Mouse (Mus musculus): Measurements from ENCODE around the gene Ltbr. TPM values are rescaled to one million over a fixed set of nuclear protein-coding genes. Genes with fewer than 3 reads are reported as not detected.
A peak's percentile ranks its signal among the peaks of the same experiment; 100 is the strongest.

The Ltbr gene
- polyA plus RNA-seq, 1 experiment from 2014 or later: 67.4 TPM

DNA sequence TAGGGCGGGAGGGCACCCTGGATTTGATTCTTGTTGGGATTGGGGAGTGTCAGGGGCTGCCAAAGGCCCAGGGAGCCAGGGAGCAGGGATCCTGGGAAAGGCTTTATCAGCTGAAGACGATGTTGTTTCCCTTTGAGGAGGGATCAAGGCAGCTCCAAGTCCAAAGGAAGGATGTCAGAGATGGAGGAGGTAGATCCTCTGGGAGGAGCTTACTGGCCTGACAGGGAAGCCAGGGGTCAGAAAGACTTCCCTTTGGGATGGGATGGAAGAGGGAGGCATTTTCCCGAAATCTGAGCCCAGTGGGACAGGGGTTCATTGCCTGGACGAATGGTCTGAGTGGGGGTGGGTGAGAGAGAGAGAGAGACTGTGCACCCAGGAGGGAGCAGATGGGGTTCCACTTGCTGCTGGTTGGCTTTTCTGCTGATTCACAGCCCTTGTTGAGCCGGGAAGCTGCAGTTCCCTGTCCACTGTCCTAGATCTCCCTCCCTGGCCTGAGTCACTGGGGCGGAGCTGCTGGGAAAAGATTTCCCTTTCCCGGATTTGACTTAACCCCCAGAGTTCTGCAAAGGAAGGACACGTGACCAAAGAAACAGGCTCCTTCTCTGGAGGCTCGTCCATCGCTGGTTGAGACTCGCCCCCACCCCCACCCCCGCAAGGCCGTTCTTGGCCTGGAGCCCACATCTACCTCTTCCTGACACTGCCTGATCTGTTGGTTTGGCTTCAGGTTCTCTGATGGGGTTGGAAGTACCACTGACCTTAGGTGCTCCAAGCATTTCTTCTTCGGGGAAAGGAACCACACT, 40.9 kb upstream of the Ltbr start:
- H3K27me3 ChIP-seq (replicated peaks; ENCODE audit: control insufficient read depth, insufficient read depth, low read length): no peaks in the 10 kb centered on the region
- WGBS: 9% methylated on average over 14 of the region's 14 CpGs
- peak overlapping the region; percentile 67 for H3K27ac ChIP-seq (ENCODE audit: low read depth)
- H3K9me3 ChIP-seq (ENCODE audit: control insufficient read depth, low read length): no peaks in the 10 kb centered on the region
- H3K36me3 ChIP-seq (ENCODE audit: control insufficient read depth, insufficient read depth, low read length): peaks cover 29% of the 10 kb centered on the region
- H3K4me1 ChIP-seq (replicated peaks; ENCODE audit: control insufficient read depth, insufficient read depth, low read length): peaks cover 58% of the 10 kb centered on the region
- ATAC-seq (replicated peaks; ENCODE audit: low FRiP score, low TSS enrichment, low read depth) (0 out of 2 replicates have a peak, but pooled peaks have one; percentile 16), DNase-seq (ENCODE audit: low spot score) (peak; percentile 68)
- peak overlapping the region; percentile 40 for H3K4me2 ChIP-seq (ENCODE audit: low read length)
- peak overlapping the region; percentile 8; the same call in 1 of the 2 replicates for H3K4me3 ChIP-seq (ENCODE audit: low read depth, low read length)
- H3K9ac ChIP-seq (ENCODE audit: low read length): no peak overlapping the region

DNA sequence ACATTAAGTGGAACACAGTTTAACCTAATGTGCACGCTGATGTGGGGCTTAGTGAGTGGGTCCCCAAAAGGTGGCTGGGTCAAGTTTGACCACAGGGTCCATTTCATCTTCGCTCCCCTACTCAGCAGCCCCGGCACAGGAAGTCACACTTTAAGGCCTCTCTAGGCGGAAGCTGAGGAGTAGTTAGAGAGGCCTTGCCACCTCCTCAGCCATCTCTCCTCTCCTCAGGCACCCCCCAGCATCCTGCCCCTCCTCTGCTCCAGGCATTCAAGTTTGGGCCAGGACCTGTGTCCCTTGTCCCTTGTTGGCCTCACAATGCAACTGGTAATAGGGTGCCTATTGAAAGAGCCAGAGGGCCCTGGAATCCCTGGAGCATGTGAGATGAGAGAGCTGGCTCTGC, 40.0 kb upstream of the Ltbr start:
- no peak overlapping the region for H3K4me3 ChIP-seq (ENCODE audit: low read depth, low read length)
- no peak overlapping the region for H3K9ac ChIP-seq (ENCODE audit: low read length)

GRCm38 (mm10) chr6:125353221-125353620, 39.5 kb upstream of the Ltbr start:
- Histone ChIP-seq H3K4me3 (ENCODE audit: low read depth, low read length) (no peak overlapping the region), H3K9ac (ENCODE audit: low read length) (no peak overlapping the region), H3K36me3 (ENCODE audit: control insufficient read depth, insufficient read depth, low read length) (peaks cover 16% of the 10 kb centered on the region), H3K27me3 (replicated peaks; ENCODE audit: control insufficient read depth, insufficient read depth, low read length) (no peaks in the 10 kb centered on the region), H3K4me1 (replicated peaks; ENCODE audit: control insufficient read depth, insufficient read depth, low read length) (peaks cover 66% of the 10 kb centered on the region), H3K9me3 (ENCODE audit: control insufficient read depth, low read length) (no peaks in the 10 kb centered on the region), H3K4me2 (ENCODE audit: low read length) (no peak overlapping the region), H3K27ac (ENCODE audit: low read depth) (no peak overlapping the region)
- 72% methylated on average over 11 of the region's 11 CpGs for WGBS
- DNase-seq (ENCODE audit: low spot score): no peak
- ATAC-seq (replicated peaks; ENCODE audit: low FRiP score, low TSS enrichment, low read depth): no peak

More for the DNA sequence above, 40.0 kb upstream of the Ltbr start:
- Histone ChIP-seq H3K27me3 (replicated peaks; ENCODE audit: control insufficient read depth, insufficient read depth, low read length) (no peaks in the 10 kb centered on the region), H3K27ac (ENCODE audit: low read depth) (peak overlapping the region; percentile 67; the same call in 1 of the 2 replicates), H3K4me2 (ENCODE audit: low read length) (no peak overlapping the region), H3K9me3 (ENCODE audit: control insufficient read depth, low read length) (no peaks in the 10 kb centered on the region), H3K4me1 (replicated peaks; ENCODE audit: control insufficient read depth, insufficient read depth, low read length) (peaks cover 65% of the 10 kb centered on the region), H3K36me3 (ENCODE audit: control insufficient read depth, insufficient read depth, low read length) (peaks cover 20% of the 10 kb centered on the region)
- DNase-seq (ENCODE audit: low spot score): no peak
- no peak for ATAC-seq (replicated peaks; ENCODE audit: low FRiP score, low TSS enrichment, low read depth)
- WGBS: 78% methylated on average over 4 of the region's 4 CpGs

GRCm38 (mm10) chr6:125352811-125353210, 39.1 kb upstream of the Ltbr start:
- ATAC-seq (replicated peaks; ENCODE audit: low FRiP score, low TSS enrichment, low read depth) (no peak), DNase-seq (ENCODE audit: low spot score) (no peak)
- Histone ChIP-seq H3K4me2 (ENCODE audit: low read length) (no peak overlapping the region), H3K27ac (ENCODE audit: low read depth) (no peak overlapping the region), H3K9ac (ENCODE audit: low read length) (no peak overlapping the region), H3K9me3 (ENCODE audit: control insufficient read depth, low read length) (no peaks in the 10 kb centered on the region), H3K4me1 (replicated peaks; ENCODE audit: control insufficient read depth, insufficient read depth, low read length) (peaks cover 66% of the 10 kb centered on the region), H3K27me3 (replicated peaks; ENCODE audit: control insufficient read depth, insufficient read depth, low read length) (no peaks in the 10 kb centered on the region), H3K4me3 (ENCODE audit: low read depth, low read length) (no peak overlapping the region), H3K36me3 (ENCODE audit: control insufficient read depth, insufficient read depth, low read length) (peaks cover 12% of the 10 kb centered on the region)
- 65% methylated on average over 4 of the region's 4 CpGs for WGBS

DNA sequence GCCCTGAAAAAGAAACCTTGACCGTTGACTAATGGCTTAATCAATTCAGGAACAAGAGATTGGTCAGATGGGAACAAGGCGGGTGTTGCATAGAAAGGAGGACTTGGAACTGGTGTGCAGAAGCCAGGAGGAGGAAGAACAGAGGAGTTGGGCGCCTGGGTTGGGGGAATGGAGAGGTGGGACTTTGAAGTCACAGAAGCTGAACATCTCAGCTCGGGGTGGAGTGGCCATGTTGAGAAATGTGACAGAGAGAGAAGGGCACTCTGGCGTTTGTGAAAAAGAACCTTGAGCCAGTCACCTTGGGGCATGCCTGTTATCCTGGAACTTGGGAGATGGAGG, 38.3 kb upstream of the Ltbr start:
- no peak overlapping the region for H3K27ac ChIP-seq (ENCODE audit: low read depth)
- H3K27me3 ChIP-seq (replicated peaks; ENCODE audit: control insufficient read depth, insufficient read depth, low read length): no peaks in the 10 kb centered on the region
- H3K4me1 ChIP-seq (replicated peaks; ENCODE audit: control insufficient read depth, insufficient read depth, low read length): peaks cover 66% of the 10 kb centered on the region
- WGBS: 64% methylated on average over 5 of the region's 5 CpGs
- ATAC-seq (replicated peaks; ENCODE audit: low FRiP score, low TSS enrichment, low read depth) (no peak), DNase-seq (ENCODE audit: low spot score) (no peak)
- no peak overlapping the region for H3K4me3 ChIP-seq (ENCODE audit: low read depth, low read length)
- H3K36me3 ChIP-seq (ENCODE audit: control insufficient read depth, insufficient read depth, low read length): peaks cover 4% of the 10 kb centered on the region
- H3K9me3 ChIP-seq (ENCODE audit: control insufficient read depth, low read length): no peaks in the 10 kb centered on the region
- H3K4me2 ChIP-seq (ENCODE audit: low read length): peak overlapping the region; percentile 56; the same call in 1 of the 2 replicates
- no peak overlapping the region for H3K9ac ChIP-seq (ENCODE audit: low read length)

DNA sequence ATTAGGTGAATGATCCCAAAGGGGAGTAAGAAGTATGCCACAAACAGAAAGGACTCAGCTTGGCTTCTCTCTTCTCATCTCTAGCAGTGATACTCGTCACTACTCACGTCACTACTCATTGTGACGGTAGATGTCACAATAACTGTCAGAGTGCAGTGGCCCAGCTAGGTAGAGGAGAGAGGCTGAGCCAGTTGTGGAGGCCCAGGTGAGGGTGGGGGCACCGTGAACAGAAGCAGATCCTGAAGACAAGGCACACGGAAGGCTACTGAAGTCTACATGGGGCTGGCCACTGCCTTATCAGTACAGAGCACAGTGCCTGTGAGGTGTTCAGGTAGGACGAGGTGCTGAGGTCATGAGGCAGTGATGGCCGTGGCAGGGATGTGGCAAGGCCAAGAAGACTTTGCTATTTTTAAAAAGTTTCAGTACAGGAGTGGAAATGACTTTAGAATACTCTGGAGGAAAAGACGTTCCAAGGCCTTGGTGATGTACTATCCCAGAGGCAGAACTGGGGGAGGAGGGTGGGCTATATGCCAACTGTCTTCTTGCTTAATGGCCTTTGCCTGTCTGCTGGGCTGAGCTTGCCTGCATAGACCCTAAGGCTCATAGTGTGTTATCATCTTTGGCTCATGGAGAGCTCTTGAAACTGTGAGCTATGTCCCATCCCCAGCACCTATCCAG, 37.8 kb upstream of the Ltbr start:
- Histone ChIP-seq H3K9me3 (ENCODE audit: control insufficient read depth, low read length) (no peaks in the 10 kb centered on the region), H3K4me1 (replicated peaks; ENCODE audit: control insufficient read depth, insufficient read depth, low read length) (peaks cover 66% of the 10 kb centered on the region), H3K9ac (ENCODE audit: low read length) (no peak overlapping the region), H3K4me2 (ENCODE audit: low read length) (peak overlapping the region; percentile 56), H3K27me3 (replicated peaks; ENCODE audit: control insufficient read depth, insufficient read depth, low read length) (no peaks in the 10 kb centered on the region), H3K27ac (ENCODE audit: low read depth) (no peak overlapping the region), H3K4me3 (ENCODE audit: low read depth, low read length) (peak overlapping the region; percentile 74; the same call in 1 of the 2 replicates), H3K36me3 (ENCODE audit: control insufficient read depth, insufficient read depth, low read length) (0 out of 2 replicates have a peak, but pooled peaks cover 2% of the 10 kb centered on the region)
- ATAC-seq (replicated peaks; ENCODE audit: low FRiP score, low TSS enrichment, low read depth) (no peak), DNase-seq (ENCODE audit: low spot score) (no peak)
- 62% methylated on average over 8 of the region's 8 CpGs for WGBS

DNA sequence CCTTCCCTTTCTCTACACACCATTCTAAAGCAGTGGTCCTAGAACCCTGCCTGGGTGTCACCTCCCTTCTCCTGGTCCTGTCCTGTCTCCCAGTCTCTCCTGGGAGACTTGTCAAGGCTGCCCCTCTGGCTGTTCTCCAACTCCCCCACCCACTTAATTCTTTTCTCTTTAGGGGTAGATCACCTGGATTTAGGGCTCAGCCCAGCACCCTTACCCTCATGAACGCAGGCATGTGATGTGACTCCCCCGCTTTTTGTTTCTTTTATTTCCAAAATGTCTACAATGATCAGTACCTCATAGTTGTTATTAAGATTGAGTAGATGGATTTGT, 37.3 kb upstream of the Ltbr start:
- H3K9me3 ChIP-seq (ENCODE audit: control insufficient read depth, low read length): no peaks in the 10 kb centered on the region
- no peaks in the 10 kb centered on the region for H3K27me3 ChIP-seq (replicated peaks; ENCODE audit: control insufficient read depth, insufficient read depth, low read length)
- ATAC-seq (replicated peaks; ENCODE audit: low FRiP score, low TSS enrichment, low read depth): no peak
- DNase-seq (ENCODE audit: low spot score): no peak
- peak overlapping the region; percentile 56 for H3K4me2 ChIP-seq (ENCODE audit: low read length)
- peak overlapping the region; percentile 56 for H3K9ac ChIP-seq (ENCODE audit: low read length)
- 0 out of 2 replicates have a peak, but pooled peaks cover 2% of the 10 kb centered on the region for H3K36me3 ChIP-seq (ENCODE audit: control insufficient read depth, insufficient read depth, low read length)
- peak overlapping the region; percentile 33; the same call in 1 of the 2 replicates for H3K27ac ChIP-seq (ENCODE audit: low read depth)
- H3K4me1 ChIP-seq (replicated peaks; ENCODE audit: control insufficient read depth, insufficient read depth, low read length): peaks cover 61% of the 10 kb centered on the region
- 71% methylated on average over 2 of the region's 2 CpGs for WGBS
- peak overlapping the region; percentile 74 for H3K4me3 ChIP-seq (ENCODE audit: low read depth, low read length)

- H3K36me3 ChIP-seq (ENCODE audit: control insufficient read depth, insufficient read depth, low read length): 0 out of 2 replicates have a peak, but pooled peaks cover 2% of the 10 kb centered on the region
- peak overlapping the region; percentile 33 for H3K27ac ChIP-seq (ENCODE audit: low read depth)
- 3% methylated on average over 20 of the region's 20 CpGs for WGBS
- peak overlapping the region; percentile 74 for H3K4me3 ChIP-seq (ENCODE audit: low read depth, low read length)
- peak overlapping the region; percentile 56 for H3K9ac ChIP-seq (ENCODE audit: low read length)
- H3K9me3 ChIP-seq (ENCODE audit: control insufficient read depth, low read length): no peaks in the 10 kb centered on the region
- no peak for ATAC-seq (replicated peaks; ENCODE audit: low FRiP score, low TSS enrichment, low read depth)
- H3K27me3 ChIP-seq (replicated peaks; ENCODE audit: control insufficient read depth, insufficient read depth, low read length): no peaks in the 10 kb centered on the region
- no peak for DNase-seq (ENCODE audit: low spot score)
- peak overlapping the region; percentile 56 for H3K4me2 ChIP-seq (ENCODE audit: low read length)
- H3K4me1 ChIP-seq (replicated peaks; ENCODE audit: control insufficient read depth, insufficient read depth, low read length): peaks cover 55% of the 10 kb centered on the region
These were observed 36.7 kb upstream of the Ltbr start for GRCm38 (mm10) chr6:125350231-125350994.
